Mouse (Mus musculus): ENCODE results near the gene Fxr1. TPM values are rescaled to one million over a fixed set of nuclear protein-coding genes. Genes with fewer than 3 reads are reported as not detected.

The Fxr1 gene
- polyA plus RNA-seq, 1 experiment from 2014 or later = 44.7 TPM

- H3K4me1 ChIP-seq (replicated peaks) = peaks cover 13% of the 10 kb centered on the region
- no peak overlapping the region for H3K9ac ChIP-seq
- no peak overlapping the region for H3K27ac ChIP-seq
- no peaks in the 10 kb centered on the region for H3K27me3 ChIP-seq
- H3K4me3 ChIP-seq = no peak overlapping the region
- WGBS = 91% methylated on average over 6 of the region's 6 CpGs
- H3K4me2 ChIP-seq = no peak overlapping the region
- no peak for ATAC-seq (ENCODE audit: low FRiP score)
- no peaks in the 10 kb centered on the region for H3K9me3 ChIP-seq
- peaks cover 46% of the 10 kb centered on the region for H3K36me3 ChIP-seq
Measured at GRCm38 (mm10) chr3:34076058-34076759, 56.5 kb downstream of the Fxr1 start.

GRCm38 (mm10) chr3:34080900-34081662 lies 61.3 kb downstream of the Fxr1 start, which contains the start of gene Dnajc19:
Dnajc19 (minus strand) TSS chr3:34081321.
- peak within 1 kb of the TSS; percentile 67 for H3K4me2 ChIP-seq
- H3K9ac ChIP-seq = peak within 1 kb of the TSS; percentile 88
- peaks cover 20% of the 10 kb centered on the region for H3K4me1 ChIP-seq (replicated peaks)
- ATAC-seq (ENCODE audit: low FRiP score) = peak; percentile 94
- under 1% methylated on average over 49 of the region's 50 CpGs for WGBS
- H3K27me3 ChIP-seq = no peaks in the 10 kb centered on the region
- H3K36me3 ChIP-seq = peaks cover 13% of the 10 kb centered on the region
- H3K27ac ChIP-seq = peak within 1 kb of the TSS; percentile 75
- H3K4me3 ChIP-seq = peak within 1 kb of the TSS; percentile 76
- no peaks in the 10 kb centered on the region for H3K9me3 ChIP-seq

- peak overlapping the region; percentile 67 for H3K4me2 ChIP-seq
Measured at GRCm38 (mm10) chr3:34081929-34082328, 62.2 kb downstream of the Fxr1 start.

GRCm38 (mm10) chr3:34083655-34084054 lies 63.9 kb downstream of the Fxr1 start:
- peaks cover 3% of the 10 kb centered on the region; the same call in 1 of the 2 replicates for H3K36me3 ChIP-seq
- H3K4me1 ChIP-seq (replicated peaks) = peaks cover 20% of the 10 kb centered on the region
- no peaks in the 10 kb centered on the region for H3K9me3 ChIP-seq
- H3K4me3 ChIP-seq = no peak overlapping the region
- H3K27ac ChIP-seq = no peak overlapping the region
- no peak for ATAC-seq (ENCODE audit: low FRiP score)
- no peaks in the 10 kb centered on the region for H3K27me3 ChIP-seq
- H3K9ac ChIP-seq = no peak overlapping the region
- WGBS = 80% methylated on average over 5 of the region's 5 CpGs
- no peak overlapping the region for H3K4me2 ChIP-seq

More at GRCm38 (mm10) chr3:34081929-34082328, 62.2 kb downstream of the Fxr1 start:
- Histone ChIP-seq H3K4me1 (replicated peaks) (peaks cover 20% of the 10 kb centered on the region), H3K9me3 (no peaks in the 10 kb centered on the region), H3K9ac (peak overlapping the region; percentile 88), H3K27me3 (no peaks in the 10 kb centered on the region), H3K4me3 (peak overlapping the region; percentile 76), H3K36me3 (peaks cover 12% of the 10 kb centered on the region), H3K27ac (peak overlapping the region; percentile 75; the same call in 1 of the 2 replicates)
- no peak for ATAC-seq (ENCODE audit: low FRiP score)
- WGBS = 88% methylated on average over 3 of the region's 3 CpGs

- 45% methylated on average over 2 of the region's 2 CpGs for WGBS
- no peak overlapping the region for H3K27ac ChIP-seq
- ATAC-seq (ENCODE audit: low FRiP score) = no peak
Measured at GRCm38 (mm10) chr3:34102891-34103290, 83.1 kb downstream of the Fxr1 start.

GRCm38 (mm10) chr3:34103902-34104672 lies 84.3 kb downstream of the Fxr1 start:
- no peak overlapping the region for H3K9ac ChIP-seq
- 0 out of 2 replicates have a peak, but pooled peaks cover 7% of the 10 kb centered on the region for H3K27me3 ChIP-seq
- no peaks in the 10 kb centered on the region for H3K36me3 ChIP-seq
- 13% methylated on average over 7 of the region's 7 CpGs for WGBS
- H3K27ac ChIP-seq = no peak overlapping the region
- peak; percentile 78; the same call in 1 of the 2 replicates for ATAC-seq (ENCODE audit: low FRiP score)
- 0 out of 2 replicates have a peak overlapping the region, but pooled peaks have one; percentile 4 for H3K4me2 ChIP-seq
- H3K9me3 ChIP-seq = no peaks in the 10 kb centered on the region
- H3K4me1 ChIP-seq (replicated peaks) = peaks cover 14% of the 10 kb centered on the region
- H3K4me3 ChIP-seq = no peak overlapping the region

More at GRCm38 (mm10) chr3:34102891-34103290, 83.1 kb downstream of the Fxr1 start:
- H3K4me1 ChIP-seq (replicated peaks) = peaks cover 14% of the 10 kb centered on the region
- H3K4me3 ChIP-seq = no peak overlapping the region
- H3K9ac ChIP-seq = no peak overlapping the region
- 0 out of 2 replicates have a peak, but pooled peaks cover 7% of the 10 kb centered on the region for H3K27me3 ChIP-seq
- H3K9me3 ChIP-seq = no peaks in the 10 kb centered on the region
- H3K4me2 ChIP-seq = no peak overlapping the region
- no peaks in the 10 kb centered on the region for H3K36me3 ChIP-seq

- no peak overlapping the region for H3K9ac ChIP-seq
- H3K27me3 ChIP-seq = 0 out of 2 replicates have a peak, but pooled peaks cover 7% of the 10 kb centered on the region
- 23% methylated on average over 9 of the region's 9 CpGs for WGBS
Measured at GRCm38 (mm10) chr3:34106421-34106820, 86.7 kb downstream of the Fxr1 start.

GRCm38 (mm10) chr3:34107631-34108030 lies 87.9 kb downstream of the Fxr1 start:
- 85% methylated on average over 3 of the region's 3 CpGs for WGBS
- no peak for ATAC-seq (ENCODE audit: low FRiP score)
- no peak overlapping the region for H3K4me2 ChIP-seq
- H3K4me3 ChIP-seq = no peak overlapping the region
- H3K27me3 ChIP-seq = 0 out of 2 replicates have a peak, but pooled peaks cover 7% of the 10 kb centered on the region
- no peak overlapping the region for H3K9ac ChIP-seq
- no peaks in the 10 kb centered on the region for H3K9me3 ChIP-seq
- H3K4me1 ChIP-seq (replicated peaks) = peaks cover 14% of the 10 kb centered on the region
- no peaks in the 10 kb centered on the region for H3K36me3 ChIP-seq
- H3K27ac ChIP-seq = no peak overlapping the region

More at GRCm38 (mm10) chr3:34106421-34106820, 86.7 kb downstream of the Fxr1 start:
- H3K36me3 ChIP-seq = no peaks in the 10 kb centered on the region
- 0 out of 2 replicates have a peak overlapping the region, but pooled peaks have one; percentile 6 for H3K4me2 ChIP-seq
- H3K4me3 ChIP-seq = no peak overlapping the region
- ATAC-seq (ENCODE audit: low FRiP score) = no peak
- peaks cover 14% of the 10 kb centered on the region for H3K4me1 ChIP-seq (replicated peaks)
- no peaks in the 10 kb centered on the region for H3K9me3 ChIP-seq
- H3K27ac ChIP-seq = no peak overlapping the region

GRCm38 (mm10) chr3:34111941-34112685 lies 92.4 kb downstream of the Fxr1 start:
- H3K27me3 ChIP-seq = 0 out of 2 replicates have a peak, but pooled peaks cover 4% of the 10 kb centered on the region
- H3K9me3 ChIP-seq = no peaks in the 10 kb centered on the region
- H3K36me3 ChIP-seq = no peaks in the 10 kb centered on the region
- 78% methylated on average over 11 of the region's 11 CpGs for WGBS
- 0 out of 2 replicates have a peak, but pooled peaks cover 3% of the 10 kb centered on the region for H3K4me1 ChIP-seq (replicated peaks)
- no peak overlapping the region for H3K9ac ChIP-seq
- no peak overlapping the region for H3K4me3 ChIP-seq
- no peak overlapping the region for H3K27ac ChIP-seq
- ATAC-seq (ENCODE audit: low FRiP score) = no peak
- H3K4me2 ChIP-seq = no peak overlapping the region

- H3K27ac ChIP-seq = no peak overlapping the region
- 0 out of 2 replicates have a peak, but pooled peaks cover 3% of the 10 kb centered on the region for H3K4me1 ChIP-seq (replicated peaks)
- 0 out of 2 replicates have a peak, but pooled peaks have one; percentile 57 for ATAC-seq (ENCODE audit: low FRiP score)
- H3K9me3 ChIP-seq = no peaks in the 10 kb centered on the region
- no peaks in the 10 kb centered on the region for H3K27me3 ChIP-seq
- no peak overlapping the region for H3K4me2 ChIP-seq
- H3K4me3 ChIP-seq = no peak overlapping the region
- H3K9ac ChIP-seq = no peak overlapping the region
- H3K36me3 ChIP-seq = no peaks in the 10 kb centered on the region
- WGBS = 16% methylated on average over 6 of the region's 6 CpGs
Measured at GRCm38 (mm10) chr3:34115806-34116205, 96.1 kb downstream of the Fxr1 start.

- 55% methylated on average over 4 of the region's 4 CpGs for WGBS
- Histone ChIP-seq H3K9ac (no peak overlapping the region), H3K9me3 (no peaks in the 10 kb centered on the region), H3K27ac (no peak overlapping the region), H3K27me3 (no peaks in the 10 kb centered on the region), H3K36me3 (no peaks in the 10 kb centered on the region), H3K4me2 (no peak overlapping the region), H3K4me3 (no peak overlapping the region), H3K4me1 (replicated peaks) (0 out of 2 replicates have a peak, but pooled peaks cover 3% of the 10 kb centered on the region)
- ATAC-seq (ENCODE audit: low FRiP score) = no peak
Measured at GRCm38 (mm10) chr3:34119869-34120268, 100.1 kb downstream of the Fxr1 start.
